Mouse (Mus musculus): ENCODE results near the gene Rasa4.
A peak's percentile ranks its signal among the peaks of the same experiment; 100 is the strongest.
"Not testable (repeated sequence)": the region's sequence is repeated elsewhere in the genome, so short reads cannot be mapped to it uniquely, and the experiment has no call there.

Rasa4 gene

DNA sequence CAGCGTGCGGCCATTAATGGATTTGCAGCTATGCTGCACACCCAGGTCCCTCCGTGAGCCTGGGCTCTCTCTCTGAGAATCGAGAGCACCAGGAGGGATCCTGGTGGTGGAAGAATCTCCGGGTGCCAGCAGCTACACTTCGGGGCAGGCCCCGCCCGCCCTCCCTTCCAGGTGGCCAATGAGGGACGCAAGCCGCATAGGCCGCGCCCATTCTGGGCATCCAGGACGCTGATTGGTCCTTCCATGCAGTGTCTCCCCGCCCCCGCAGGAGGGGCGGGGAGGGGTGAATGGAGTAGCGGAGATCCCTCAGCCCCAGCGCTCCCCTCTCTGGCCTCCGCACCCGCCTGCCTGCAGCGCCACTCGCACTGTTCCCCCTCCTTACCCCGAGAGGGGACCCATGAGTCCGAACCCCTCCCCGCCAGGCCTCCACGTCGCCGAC, at the start of gene Rasa4:
Gene Rasa4, plus strand, starts transcription at position 248 of the 439 bp plus-strand sequence.
- peak; percentile 67 to 91 for DNase-seq (ENCODE audit: low spot score in 2 of 2)

DNA sequence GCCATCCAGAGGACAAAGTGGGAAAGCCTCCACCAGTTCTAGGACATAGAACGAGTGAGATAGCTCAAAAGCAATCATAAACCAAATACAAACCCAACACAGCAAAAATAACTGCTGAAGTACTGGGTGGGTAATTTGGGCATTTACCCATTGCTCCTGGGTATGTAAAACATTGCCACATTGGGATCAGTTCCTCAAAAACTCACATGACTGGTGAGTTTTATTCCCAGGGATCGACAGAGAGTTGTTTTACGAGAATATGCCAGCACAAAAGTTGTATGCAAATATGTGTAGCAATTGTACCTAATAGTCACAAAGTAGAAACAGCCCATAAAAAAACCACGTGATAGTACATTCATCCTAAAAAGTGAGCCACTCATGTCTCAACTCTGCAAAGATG, 48.8 kb upstream of the Rasa4 start:
- DNase-seq (ENCODE audit: low spot score in 2 of 2) = no peak

DNA sequence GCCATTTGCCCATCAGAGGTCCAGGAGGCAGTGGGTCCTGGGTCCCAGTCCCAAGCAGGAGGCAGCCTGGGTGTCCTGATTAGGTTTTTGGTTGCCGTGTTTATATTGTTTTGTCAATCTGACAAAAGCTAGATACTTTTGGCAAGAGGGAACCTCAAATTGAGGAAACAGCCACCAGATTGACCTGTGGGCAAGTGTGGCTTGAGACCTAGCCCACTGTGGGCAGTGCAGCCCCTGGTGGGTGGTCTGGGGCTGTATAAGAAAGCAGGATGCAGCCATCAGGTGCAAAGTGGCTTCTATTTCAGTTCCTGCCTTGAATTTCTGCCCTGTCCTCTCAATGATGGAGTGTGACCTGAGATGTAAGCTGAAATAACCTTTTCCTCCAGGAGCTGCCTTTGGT, 48.4 kb upstream of the Rasa4 start:
- no peak for DNase-seq (ENCODE audit: low spot score in 2 of 2)

DNA sequence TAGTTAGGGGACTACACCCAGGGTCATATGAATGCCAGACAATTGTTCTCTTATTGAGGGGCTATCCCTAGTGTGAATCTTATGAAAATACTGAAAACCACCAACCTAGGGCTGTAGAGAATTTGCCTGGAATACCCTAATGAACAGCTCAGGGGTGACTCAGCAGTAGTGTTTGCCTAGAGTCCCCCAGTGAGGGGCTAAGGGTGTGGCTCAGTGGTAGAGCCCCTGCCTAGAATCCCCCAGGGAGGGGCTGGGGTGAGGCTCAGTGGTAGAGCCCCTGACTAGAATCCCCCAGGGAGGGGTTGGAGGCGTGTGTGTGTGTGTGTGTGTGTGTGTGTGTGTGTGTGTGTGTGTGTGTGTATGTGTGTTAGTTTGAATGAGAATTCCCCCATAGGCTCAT, 47.0 kb upstream of the Rasa4 start:
- DNase-seq (ENCODE audit: low spot score in 2 of 2) = no peak

DNA sequence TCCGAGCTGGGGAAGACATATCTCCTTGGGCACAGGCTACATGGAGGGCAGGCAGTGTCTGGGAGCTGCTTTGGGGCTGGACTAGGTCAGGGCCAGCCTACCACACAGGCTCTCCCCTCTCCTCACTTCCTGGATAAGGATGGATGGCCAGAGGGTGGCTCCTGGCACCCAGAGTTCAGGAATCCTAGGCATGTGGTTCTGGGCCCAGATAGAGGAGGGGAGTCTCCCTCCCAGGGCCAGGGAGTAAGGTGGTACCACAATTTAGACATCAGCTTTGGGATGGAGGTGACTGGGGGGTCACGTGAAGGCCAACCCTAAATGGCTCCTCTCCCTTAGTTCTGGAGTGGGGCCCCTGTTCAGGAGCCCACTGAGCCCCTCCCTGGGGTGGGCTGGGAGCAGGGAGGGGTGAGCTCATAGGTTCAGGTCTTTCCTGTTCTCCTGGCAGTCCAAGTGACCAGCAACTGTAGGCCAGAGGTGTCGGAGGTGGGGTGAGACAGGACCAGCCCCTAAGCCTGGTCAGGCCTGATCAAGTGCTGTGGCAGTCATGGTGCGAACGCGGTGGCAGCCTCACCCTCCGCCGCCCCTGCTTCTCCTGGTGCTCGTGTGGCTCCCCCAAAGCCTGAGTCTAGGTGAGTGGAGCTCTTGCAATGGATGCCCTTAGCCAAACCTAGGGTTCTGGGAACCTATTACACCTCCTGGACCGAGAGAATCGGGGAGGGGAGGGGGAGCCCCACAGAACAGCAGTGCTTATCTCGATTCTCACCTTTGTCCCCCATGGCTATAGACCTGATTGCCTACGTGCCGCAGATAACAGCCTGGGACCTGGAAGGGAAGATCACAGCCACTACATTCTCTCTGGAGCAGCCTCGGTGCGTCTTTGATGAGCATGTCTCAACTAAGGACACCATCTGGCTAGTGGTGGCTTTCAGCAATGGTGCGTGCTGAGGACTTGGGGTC, 45.2 kb upstream of the Rasa4 start, which contains the start of gene Upk3b:
Gene Upk3b, plus strand, starts transcription at position 239 of the 957 bp plus-strand sequence.
- no peak for DNase-seq (ENCODE audit: low spot score in 2 of 2)

DNA sequence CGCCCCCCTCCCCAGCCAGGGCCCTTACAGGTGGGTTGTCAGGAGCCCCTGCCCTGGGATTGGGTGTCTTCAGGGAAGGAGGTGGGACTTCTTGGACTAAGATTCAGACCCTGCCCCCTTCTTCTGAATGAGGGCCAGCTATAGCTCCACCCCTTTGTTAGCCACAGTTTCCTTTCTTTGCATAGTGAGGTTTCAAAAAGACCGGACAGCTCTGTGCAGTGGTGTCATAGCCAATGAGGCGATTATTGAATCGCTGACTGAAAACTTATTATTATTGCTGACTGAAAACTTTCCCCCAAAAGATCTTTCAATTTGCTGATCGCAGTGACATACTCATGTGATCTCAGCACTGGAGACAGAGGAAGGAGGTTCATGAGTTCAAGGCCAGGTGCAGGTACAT, 43.5 kb upstream of the Rasa4 start:
- no peak for DNase-seq (ENCODE audit: low spot score in 2 of 2)

DNA sequence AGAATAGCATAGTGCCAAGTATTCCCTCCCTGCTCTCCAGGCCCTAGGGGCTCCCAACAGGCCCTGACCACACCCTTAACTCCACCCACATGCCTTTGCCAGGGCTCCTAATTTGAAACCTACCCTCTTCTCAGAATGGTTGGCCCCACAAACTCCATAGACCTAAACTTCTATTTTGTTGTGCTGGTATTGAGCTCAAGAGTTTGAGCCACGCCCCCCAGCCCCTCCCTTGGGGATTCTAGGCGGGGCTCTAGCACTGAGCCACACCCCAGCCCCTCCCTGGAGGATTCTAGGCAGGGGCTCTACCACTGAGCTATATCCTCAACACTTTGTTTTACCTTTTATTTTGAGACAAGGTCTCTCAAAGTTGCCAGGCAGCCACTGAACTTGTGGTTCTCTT, 42.5 kb upstream of the Rasa4 start:
- peak in 1 of 2 experiments; percentile 51 for DNase-seq (ENCODE audit: low spot score in 2 of 2)

DNA sequence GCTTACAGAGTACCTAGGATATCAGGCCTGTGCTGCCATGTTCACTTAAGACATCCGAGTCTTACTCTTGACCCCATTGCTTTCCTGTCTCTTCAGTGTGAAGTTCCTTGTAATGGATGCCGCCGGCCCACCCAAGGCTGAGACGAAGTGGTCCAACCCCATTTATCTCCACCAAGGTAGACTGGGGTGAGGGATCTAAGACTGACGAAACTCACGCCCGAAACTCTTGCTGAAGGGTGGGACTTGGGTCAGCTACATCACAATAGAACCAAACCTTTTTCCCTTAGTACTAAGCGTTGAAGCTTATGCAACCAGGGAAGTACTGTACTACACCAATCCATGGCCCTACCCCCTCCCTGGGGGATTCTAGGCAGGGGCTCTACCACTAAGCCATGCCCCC, 42.0 kb upstream of the Rasa4 start:
- DNase-seq (ENCODE audit: low spot score in 2 of 2) = no peak

DNA sequence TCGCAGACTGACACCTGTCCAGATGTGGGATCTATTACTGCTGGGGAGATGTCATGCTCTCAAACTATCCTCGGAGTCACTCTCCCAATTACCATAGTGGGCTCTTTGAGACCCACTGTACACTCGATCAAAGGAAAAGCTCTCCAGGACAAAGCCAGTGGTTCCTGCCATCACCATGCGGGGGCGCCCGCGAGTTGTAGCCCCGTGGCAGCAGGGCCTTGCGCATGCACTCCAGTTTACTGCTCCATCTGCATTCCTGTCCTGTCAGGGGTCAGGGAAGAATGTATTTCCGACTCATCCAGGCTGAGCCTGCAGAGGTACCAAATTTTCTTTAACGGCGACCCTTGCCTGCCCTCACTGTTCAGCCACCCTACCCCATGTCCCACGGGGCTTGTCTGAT, 38.9 kb upstream of the Rasa4 start:
- DNase-seq (ENCODE audit: low spot score in 2 of 2) = peak in 1 of 2 experiments; percentile 54

DNA sequence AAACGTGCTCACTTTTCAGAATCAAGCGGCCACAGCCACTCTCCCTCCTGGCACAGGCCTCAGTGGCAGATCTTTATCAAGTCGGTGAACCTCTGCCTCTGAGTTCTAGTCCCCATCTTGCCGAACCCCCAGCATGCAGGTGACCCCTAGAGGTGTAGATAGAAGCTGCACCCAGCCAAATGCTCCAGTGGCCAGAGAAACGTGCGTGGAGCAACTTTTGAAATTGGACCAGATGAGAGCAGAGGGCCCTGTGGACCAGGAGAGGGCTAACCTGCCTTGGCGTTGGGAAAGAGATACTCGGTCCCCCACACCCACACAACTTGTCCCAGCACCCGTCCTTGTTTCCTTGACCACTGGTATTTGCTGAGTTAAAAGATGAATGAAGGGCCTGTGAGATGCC, 38.3 kb upstream of the Rasa4 start:
- peak in 1 of 2 experiments; percentile 41 for DNase-seq (ENCODE audit: low spot score in 2 of 2)

DNA sequence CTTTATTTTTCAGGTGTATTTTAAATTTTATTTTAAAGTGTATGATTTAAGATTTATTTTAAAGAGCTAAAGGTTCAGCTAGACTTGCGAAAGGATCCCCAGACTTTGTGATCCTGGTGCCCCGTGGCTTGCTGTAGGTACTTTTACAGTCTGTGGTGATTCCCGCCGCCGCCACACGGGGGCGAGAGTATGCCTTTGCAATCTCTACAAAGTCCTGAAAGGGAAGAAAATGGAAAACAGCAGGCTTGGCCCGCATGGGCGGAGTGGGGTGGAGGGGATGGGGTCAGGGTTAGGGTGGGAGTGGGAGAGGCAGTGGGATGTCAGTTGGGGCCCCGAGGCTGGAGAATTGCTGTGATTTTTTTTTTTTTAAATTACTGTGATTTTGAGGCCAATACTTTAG, 37.7 kb upstream of the Rasa4 start:
- DNase-seq (ENCODE audit: low spot score in 2 of 2) = peak; percentile 73 to 90

DNA sequence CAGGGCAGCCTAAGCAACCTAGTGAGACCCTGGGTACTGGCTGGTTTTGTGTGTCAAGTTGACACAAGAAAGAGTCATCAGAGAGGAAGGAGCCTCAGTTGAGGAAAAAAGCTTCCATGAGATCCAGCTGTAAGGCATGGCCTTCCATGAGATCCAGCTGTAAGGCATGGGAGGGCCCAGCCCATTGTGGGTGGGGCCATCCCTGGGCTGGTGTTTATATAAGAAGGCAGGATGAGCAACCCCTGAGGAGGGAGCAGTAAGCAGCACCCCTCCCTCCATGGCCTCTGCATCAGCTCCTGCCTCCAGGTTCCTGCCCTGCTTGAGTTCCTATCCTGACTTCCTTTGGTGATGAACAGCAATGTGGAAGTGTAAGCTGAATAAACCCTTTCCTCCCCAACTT, 35.2 kb upstream of the Rasa4 start:
- not testable (repeated sequence) for DNase-seq (ENCODE audit: low spot score in 2 of 2)

DNA sequence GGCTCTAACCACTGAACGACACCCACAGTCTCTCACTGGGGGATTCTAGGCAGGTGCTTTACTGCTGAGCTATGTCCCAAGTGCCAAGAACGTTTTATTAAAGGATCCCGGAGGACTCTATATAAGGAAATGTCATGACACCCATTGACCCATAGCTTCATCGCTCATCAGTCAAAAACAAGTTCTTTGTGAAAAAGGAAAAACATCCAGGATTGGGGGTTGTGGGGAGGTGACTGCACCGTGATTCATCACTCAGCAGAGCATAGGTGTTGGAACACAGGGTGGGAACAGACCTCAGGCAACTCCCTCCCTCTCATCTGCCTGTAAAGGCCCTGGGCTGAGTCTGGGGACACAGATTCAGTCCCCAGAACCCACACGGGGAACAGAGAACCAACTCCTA, 33.8 kb upstream of the Rasa4 start:
- no peak for DNase-seq (ENCODE audit: low spot score in 2 of 2)

DNA sequence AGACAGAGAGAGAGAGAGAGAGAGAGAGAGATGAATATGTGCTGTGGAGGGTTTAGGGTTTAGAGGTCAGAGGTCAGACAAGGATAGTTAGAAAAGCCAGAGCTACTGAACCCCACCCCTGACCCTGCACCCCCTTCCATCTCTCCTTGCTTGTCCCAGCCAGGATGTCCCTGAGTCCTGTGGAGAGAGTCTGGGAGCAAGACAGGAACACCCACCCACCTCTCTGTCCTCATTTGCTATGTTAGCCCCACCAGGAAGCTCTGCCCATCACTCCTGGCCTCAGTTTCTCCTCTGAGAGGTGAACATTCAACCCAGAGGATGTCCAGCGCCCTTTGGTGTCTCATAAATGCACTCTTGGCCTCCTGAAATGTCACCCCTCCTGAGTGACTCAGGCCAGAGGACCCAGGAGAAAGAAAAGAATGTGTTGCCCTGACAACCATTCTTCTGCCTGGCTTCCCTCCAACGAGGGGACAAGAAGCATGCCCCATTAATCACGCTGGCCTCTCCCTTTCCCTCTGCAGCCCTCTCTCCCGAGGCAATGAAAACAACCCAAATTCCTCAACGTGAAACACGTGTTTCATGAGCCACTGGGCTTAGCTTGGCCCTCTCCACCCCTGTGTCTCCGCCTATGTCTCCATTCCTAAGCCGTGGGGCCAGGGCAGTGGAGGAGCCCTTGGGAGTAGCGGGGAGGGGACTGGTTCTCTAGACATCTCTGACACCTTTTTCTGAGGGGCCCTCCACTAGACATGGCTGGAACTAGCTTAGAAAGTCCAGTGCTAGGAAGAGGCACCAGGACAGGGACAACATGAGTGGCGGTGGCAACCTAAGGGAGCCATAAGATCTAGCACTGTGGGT, 32.3 kb upstream of the Rasa4 start:
- DNase-seq (ENCODE audit: low spot score in 2 of 2) = no peak

DNA sequence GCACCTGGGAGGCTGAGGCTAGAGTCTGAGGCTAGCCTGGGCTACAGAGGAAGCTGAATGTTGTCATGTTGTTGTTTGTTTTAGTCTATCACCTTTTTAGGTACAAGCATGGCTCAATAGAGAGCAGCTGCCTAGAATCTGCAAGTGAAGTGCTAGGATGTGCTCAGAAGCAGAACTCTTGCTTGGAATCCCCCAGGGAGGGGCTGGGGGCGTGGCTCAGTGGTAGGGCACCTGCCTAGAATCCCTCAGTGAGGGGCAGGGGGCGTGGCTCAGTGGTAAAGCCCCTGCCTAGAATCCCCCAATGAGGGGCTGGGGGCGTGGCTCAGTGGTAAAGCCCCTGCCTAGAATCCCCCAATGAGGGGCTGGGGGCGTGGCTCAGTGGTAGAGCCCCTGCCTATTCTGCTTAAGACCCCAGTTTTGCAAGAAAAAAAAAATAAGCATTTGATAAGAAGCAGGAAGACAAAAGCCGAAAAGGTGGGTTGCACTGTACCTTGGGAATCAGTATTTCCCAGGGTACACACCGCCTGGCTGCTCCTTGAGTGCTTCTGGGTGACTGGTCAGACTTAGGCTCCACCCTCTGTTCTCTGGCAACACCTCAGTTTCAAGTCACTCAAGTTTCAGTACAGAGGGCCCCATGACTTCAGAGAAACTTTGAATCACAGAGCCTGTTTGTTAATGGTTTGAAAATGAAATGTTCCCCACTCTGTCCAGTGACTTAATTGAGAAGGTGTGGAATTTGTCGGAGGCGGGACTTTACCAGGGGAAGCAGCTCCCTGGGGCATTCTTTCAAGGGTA, 30.7 kb upstream of the Rasa4 start:
- DNase-seq (ENCODE audit: low spot score in 2 of 2) = no peak

DNA sequence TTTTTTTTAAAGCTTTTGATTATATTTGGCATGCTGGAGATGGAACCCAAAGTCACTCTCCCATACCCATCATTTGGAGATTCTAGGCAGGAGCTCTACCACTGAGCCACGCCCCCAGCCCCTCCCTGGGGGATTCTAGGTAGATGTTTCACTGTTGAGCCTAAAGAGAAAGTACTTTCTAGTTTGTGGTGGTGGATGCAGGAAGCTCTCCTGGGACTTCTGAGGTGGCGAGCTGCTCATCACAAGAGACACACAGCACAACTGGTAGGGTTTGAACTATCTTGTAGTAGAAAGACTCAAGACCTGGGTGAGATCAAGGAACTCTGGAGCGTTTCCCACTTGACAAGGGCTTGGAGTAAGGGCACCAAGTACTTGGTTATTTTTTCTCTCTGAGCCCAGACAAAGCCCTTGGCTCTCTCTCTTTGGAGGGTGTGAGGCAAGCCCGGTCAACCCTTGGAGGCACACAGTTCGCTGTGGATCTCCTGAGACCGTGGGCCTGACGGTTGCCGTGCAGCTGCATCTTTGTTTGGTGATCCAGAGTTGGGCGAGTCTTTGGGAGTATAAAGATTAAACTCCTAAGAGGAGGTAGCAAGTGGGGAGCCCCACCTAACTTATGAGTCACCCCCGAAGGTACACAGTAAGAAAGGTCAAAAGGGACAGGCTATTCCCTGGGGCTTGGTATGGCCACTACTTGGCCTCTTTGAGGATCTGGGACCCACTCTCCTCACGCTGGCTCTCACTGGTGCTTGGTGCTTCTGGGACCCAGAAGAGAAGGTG, 29.2 kb upstream of the Rasa4 start, which contains the start of gene Upk3bl:
Gene Upk3bl, plus strand, starts transcription at position 192 of the 777 bp plus-strand sequence.
- no peak for DNase-seq (ENCODE audit: low spot score in 2 of 2)

DNA sequence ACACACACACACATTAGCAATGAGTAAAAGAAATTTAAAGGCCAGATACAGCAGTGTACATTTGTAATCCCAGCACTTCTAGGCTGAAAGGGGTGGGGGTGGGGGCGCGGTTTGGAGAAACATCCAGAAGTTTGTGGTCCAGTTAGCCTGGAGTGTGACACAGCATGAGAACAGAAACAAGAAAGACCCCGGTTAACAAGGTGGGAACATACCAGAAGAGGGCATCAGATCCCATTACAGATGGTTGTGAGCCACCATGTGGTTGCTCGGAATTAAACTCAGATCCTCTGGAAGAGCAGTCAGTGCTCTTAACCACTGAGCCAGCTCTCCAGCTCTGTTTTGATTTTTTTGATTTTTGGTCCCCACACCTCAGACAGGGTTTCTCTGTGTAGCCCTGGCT, 27.7 kb upstream of the Rasa4 start:
- no peak for DNase-seq (ENCODE audit: low spot score in 2 of 2)

DNA sequence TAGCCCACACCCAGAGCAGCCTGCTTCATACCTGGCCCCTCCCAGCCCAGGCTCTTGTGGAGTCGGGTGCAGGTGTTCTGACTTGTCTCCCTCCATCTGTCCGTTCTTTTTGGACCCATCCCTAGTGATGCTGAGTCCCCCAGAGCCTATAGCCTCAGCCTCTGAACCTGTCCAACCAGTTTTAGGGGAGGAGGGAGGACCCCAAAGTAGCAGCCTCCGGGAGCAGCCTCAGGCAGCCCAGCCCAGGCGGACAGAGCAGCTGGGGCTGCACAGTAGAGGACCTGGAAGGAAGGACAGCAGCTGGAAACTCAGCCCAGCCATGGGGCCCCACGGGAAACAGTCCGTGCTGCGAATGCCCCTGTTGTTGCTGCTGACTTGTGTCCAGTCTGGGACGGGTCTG, 26.6 kb upstream of the Rasa4 start:
- no peak for DNase-seq (ENCODE audit: low spot score in 2 of 2)

DNA sequence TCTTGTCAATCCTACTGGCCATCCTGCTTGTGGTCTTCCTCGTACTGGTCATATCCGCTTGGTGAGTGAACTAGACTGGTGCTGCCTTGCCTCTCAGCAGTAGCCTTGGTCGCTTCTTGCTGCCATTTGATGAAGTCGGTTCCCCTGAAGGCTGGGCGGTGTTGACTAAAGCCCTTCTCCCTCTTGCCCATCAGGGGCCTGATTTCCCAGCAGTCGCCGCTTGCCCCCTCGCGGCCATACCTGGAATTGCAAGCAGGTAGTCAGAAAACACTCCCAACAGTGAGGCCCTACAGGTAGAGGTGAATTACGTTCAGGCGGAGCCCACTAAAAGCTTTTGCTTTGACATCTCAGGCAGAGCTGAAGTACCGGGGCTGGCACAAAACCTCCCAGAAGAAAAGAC, 22.1 kb upstream of the Rasa4 start:
- peak; percentile 73 to 85 for DNase-seq (ENCODE audit: low spot score in 2 of 2)

DNA sequence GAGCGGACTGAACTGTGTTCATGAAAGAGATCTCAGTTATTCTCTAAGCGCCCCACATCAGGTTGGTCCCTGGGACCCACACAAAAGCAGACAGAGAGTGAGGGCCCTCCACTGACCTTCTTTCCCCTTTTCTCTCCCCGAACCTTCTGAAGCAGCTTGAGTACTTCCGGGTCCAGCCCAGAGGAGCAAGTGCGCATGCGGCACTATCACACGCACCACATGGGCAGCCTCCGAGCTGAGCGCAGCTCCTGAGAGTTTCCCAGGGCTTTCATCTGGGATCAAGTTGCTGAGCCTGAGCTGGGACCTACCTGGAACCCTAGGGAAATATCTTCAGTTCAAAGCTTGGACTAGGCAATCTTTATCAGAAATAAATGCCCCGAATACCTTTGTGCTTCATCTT, 19.8 kb upstream of the Rasa4 start:
- no peak for DNase-seq (ENCODE audit: low spot score in 2 of 2)
